Mouse (Mus musculus) embryonic facial prominence, embryonic 14.5 days (tissue): ENCODE measurements at regions not wholly inside any gene's neighbourhood (a gene's known extent, or its start where the extent isn't known, plus 50 kb on each side); places are given as distances from the start of the nearest gene placed in this dataset.

Source experiments
- ATAC-seq: fragments of 200-750 bp; cut with Nextera tagmentation; 2 replicates; pipeline ENCODE4 v1.8.0; 2017; ENCODE audit warnings: low read depth, moderate number of reproducible peaks, moderate TSS enrichment
- DNase-seq: peaks from one replicate; pipeline ENCODE4 v3.0.0-alpha.2; 2015; ENCODE audit warnings: low spot score
- H3K27ac ChIP-seq: fragments of 300-500 bp; sonication (generic); replicated peaks from 2 replicates; pipeline ENCODE4 v1.5.1; 2014; ENCODE audit warnings: low read depth, mild to moderate bottlenecking, low read length, moderate library complexity
- H3K27me3 ChIP-seq: fragments of 300-500 bp; sonication (generic); replicated peaks from 2 replicates; pipeline ENCODE4 v1.6.1; 2014; ENCODE audit warnings: low read length; ENCODE audit not compliant: control insufficient read depth, insufficient read depth
- H3K36me3 ChIP-seq: fragments of 300-500 bp; sonication (generic); 2 replicates; pipeline ENCODE4 v1.6.1; 2014; ENCODE audit warnings: low read length, mixed read lengths; ENCODE audit not compliant: control insufficient read depth, insufficient read depth
- H3K4me1 ChIP-seq: fragments of 300-500 bp; sonication (generic); 2 replicates; pipeline ENCODE4 v1.6.1; 2014; ENCODE audit warnings: antibody characterized with exemption, low read length; ENCODE audit not compliant: control insufficient read depth, insufficient read depth
- H3K4me2 ChIP-seq: fragments of 300-500 bp; sonication (generic); 2 replicates; pipeline ENCODE4 v1.6.1; 2014; ENCODE audit warnings: low read depth, mild to moderate bottlenecking, low read length, moderate library complexity, mixed read lengths
- H3K4me3 ChIP-seq: fragments of 300-500 bp; sonication (generic); 2 replicates; pipeline ENCODE4 v1.5.1; 2014; ENCODE audit warnings: low read depth, mild to moderate bottlenecking, low read length
- H3K9ac ChIP-seq: fragments of 300-500 bp; sonication (generic); 2 replicates; pipeline ENCODE4 v1.6.1; 2014; ENCODE audit warnings: low read depth, mild to moderate bottlenecking, low read length, moderate library complexity, mixed read lengths
- H3K9me3 ChIP-seq: fragments of 300-500 bp; sonication (generic); 2 replicates; pipeline ENCODE4 v1.6.1; 2016; ENCODE audit warnings: low read length; ENCODE audit not compliant: control insufficient read depth
- WGBS: fragments of 180-500 bp; shearing (Covaris S2); extraction: QIAGEN DNeasy Blood & Tissue Kit; methylation state at CpG from one replicate; pipeline ENCODE4 v1.1.7; 2014; 5-methylcytosine and 5-hydroxymethylcytosine counted together

GRCm38 (mm10) chr11:37936439-37937134, 700.8 kb upstream of the Tenm2 start:
- DNase-seq = no peak
- Histone ChIP-seq H3K4me1 (no peaks in the 10 kb centered on the region), H3K9me3 (no peaks in the 10 kb centered on the region), H3K4me3 (no peak overlapping the region), H3K27me3 (no peaks in the 10 kb centered on the region), H3K27ac (no peak overlapping the region), H3K4me2 (no peak overlapping the region), H3K9ac (no peak overlapping the region), H3K36me3 (no peaks in the 10 kb centered on the region)
- no peak for ATAC-seq
- whole genome bisulfite sequencing = 70% methylated on average over 5 of the region's 5 CpGs

GRCm38 (mm10) chr11:37913161-37913560, 677.4 kb upstream of the Tenm2 start:
- WGBS = 45% methylated on average over 2 of the region's 2 CpGs
- no peak overlapping the region for H3K4me2 ChIP-seq

GRCm38 (mm10) chr11:37904991-37905390, 669.2 kb upstream of the Tenm2 start:
- no peak overlapping the region for H3K9ac ChIP-seq
- no peaks in the 10 kb centered on the region for H3K4me1 ChIP-seq
- no peak for DNase-seq
- no peaks in the 10 kb centered on the region for H3K9me3 ChIP-seq
- H3K36me3 ChIP-seq = no peaks in the 10 kb centered on the region
- H3K27ac ChIP-seq = no peak overlapping the region
- no peak overlapping the region for H3K4me2 ChIP-seq
- WGBS = 92% methylated on average over 2 of the region's 2 CpGs
- H3K4me3 ChIP-seq = no peak overlapping the region
- no peaks in the 10 kb centered on the region for H3K27me3 ChIP-seq
- no peak for ATAC-seq

More at GRCm38 (mm10) chr11:37913161-37913560, 677.4 kb upstream of the Tenm2 start:
- H3K4me3 ChIP-seq = no peak overlapping the region
- no peaks in the 10 kb centered on the region for H3K27me3 ChIP-seq
- H3K9me3 ChIP-seq = no peaks in the 10 kb centered on the region
- H3K4me1 ChIP-seq = no peaks in the 10 kb centered on the region
- H3K9ac ChIP-seq = no peak overlapping the region
- no peak overlapping the region for H3K27ac ChIP-seq
- peak; percentile 62 for DNase-seq
- H3K36me3 ChIP-seq = no peaks in the 10 kb centered on the region
- ATAC-seq = no peak

GRCm38 (mm10) chr11:37897713-37898112, 661.9 kb upstream of the Tenm2 start:
- Histone ChIP-seq H3K4me2 (no peak overlapping the region), H3K9ac (no peak overlapping the region), H3K27me3 (no peaks in the 10 kb centered on the region), H3K9me3 (no peaks in the 10 kb centered on the region), H3K36me3 (no peaks in the 10 kb centered on the region), H3K4me1 (no peaks in the 10 kb centered on the region), H3K4me3 (no peak overlapping the region), H3K27ac (no peak overlapping the region)
- DNase-seq = no peak
- ATAC-seq = no peak

GRCm38 (mm10) chr11:37882717-37883116, 647.0 kb upstream of the Tenm2 start:
- no peak overlapping the region for H3K4me2 ChIP-seq
- H3K9ac ChIP-seq = no peak overlapping the region
- no peak for ATAC-seq
- H3K9me3 ChIP-seq = no peaks in the 10 kb centered on the region
- DNase-seq = no peak
- H3K36me3 ChIP-seq = no peaks in the 10 kb centered on the region
- H3K4me3 ChIP-seq = no peak overlapping the region
- 61% methylated on average over 4 of the region's 4 CpGs for WGBS
- H3K4me1 ChIP-seq = no peaks in the 10 kb centered on the region
- no peak overlapping the region for H3K27ac ChIP-seq
- H3K27me3 ChIP-seq = no peaks in the 10 kb centered on the region

- 73% methylated on average over 5 of the region's 5 CpGs for WGBS
- ATAC-seq = no peak
- H3K9ac ChIP-seq = no peak overlapping the region
- H3K4me2 ChIP-seq = no peak overlapping the region
- H3K36me3 ChIP-seq = no peaks in the 10 kb centered on the region
- no peaks in the 10 kb centered on the region for H3K27me3 ChIP-seq
- H3K9me3 ChIP-seq = no peaks in the 10 kb centered on the region
- H3K4me3 ChIP-seq = no peak overlapping the region
- DNase-seq = no peak
- H3K27ac ChIP-seq = no peak overlapping the region
- H3K4me1 ChIP-seq = no peaks in the 10 kb centered on the region
Observed at GRCm38 (mm10) chr11:37837301-37837700, 601.5 kb upstream of the Tenm2 start.

GRCm38 (mm10) chr11:37830975-37831374, 595.2 kb upstream of the Tenm2 start:
- H3K27ac ChIP-seq = no peak overlapping the region
- H3K9me3 ChIP-seq = no peaks in the 10 kb centered on the region
- H3K4me1 ChIP-seq = no peaks in the 10 kb centered on the region
- ATAC-seq = no peak
- H3K4me3 ChIP-seq = no peak overlapping the region
- H3K4me2 ChIP-seq = no peak overlapping the region
- H3K36me3 ChIP-seq = no peaks in the 10 kb centered on the region
- H3K9ac ChIP-seq = no peak overlapping the region
- no peaks in the 10 kb centered on the region for H3K27me3 ChIP-seq
- DNase-seq = no peak
- 57% methylated on average over 3 of the region's 3 CpGs for WGBS

- H3K4me2 ChIP-seq = no peak overlapping the region
- no peaks in the 10 kb centered on the region for H3K4me1 ChIP-seq
- H3K9ac ChIP-seq = no peak overlapping the region
- H3K27me3 ChIP-seq = no peaks in the 10 kb centered on the region
- no peak overlapping the region for H3K4me3 ChIP-seq
- no peak overlapping the region for H3K27ac ChIP-seq
- WGBS = 60% methylated on average over 5 of the region's 5 CpGs
- ATAC-seq (no peak), DNase-seq (peak; percentile 75)
- no peaks in the 10 kb centered on the region for H3K9me3 ChIP-seq
- no peaks in the 10 kb centered on the region for H3K36me3 ChIP-seq
Observed at GRCm38 (mm10) chr11:37806761-37807160, 571.0 kb upstream of the Tenm2 start.

GRCm38 (mm10) chr11:37798783-37799318, 563.1 kb upstream of the Tenm2 start:
- H3K4me3 ChIP-seq = no peak overlapping the region
- H3K9ac ChIP-seq = no peak overlapping the region
- no peak overlapping the region for H3K4me2 ChIP-seq
- no peak overlapping the region for H3K27ac ChIP-seq
- ATAC-seq (no peak), DNase-seq (no peak)
- no peaks in the 10 kb centered on the region for H3K4me1 ChIP-seq
- no peaks in the 10 kb centered on the region for H3K36me3 ChIP-seq
- H3K27me3 ChIP-seq = no peaks in the 10 kb centered on the region
- 71% methylated on average over 6 of the region's 6 CpGs for WGBS
- no peaks in the 10 kb centered on the region for H3K9me3 ChIP-seq
